Mouse (Mus musculus) neural tube, embryonic 12.5 days (tissue): ENCODE data around the gene Fbxl19. TPM values are rescaled to one million over a fixed set of nuclear protein-coding genes. Genes with fewer than 3 reads are reported as not detected.
A peak's percentile ranks its signal among the peaks of the same experiment; 100 is the strongest.

Source experiments
- ATAC-seq: fragments of 200-750 bp; cut with Nextera tagmentation; 2 replicates; pipeline ENCODE4 v1.8.0; 2017; ENCODE audit warnings: low read depth, mild to moderate bottlenecking, moderate TSS enrichment, moderate library complexity; ENCODE audit not compliant: low FRiP score
- H3K27ac ChIP-seq: fragments of 300-500 bp; sonication (generic); 2 replicates; pipeline ENCODE4 v1.5.1; 2016
- H3K27me3 ChIP-seq: fragments of 300-500 bp; sonication (generic); replicated peaks from 2 replicates; pipeline ENCODE4 v1.6.1; 2016; ENCODE audit warnings: mild to moderate bottlenecking
- H3K36me3 ChIP-seq: fragments of 300-500 bp; sonication (generic); 2 replicates; pipeline ENCODE4 v1.6.1; 2016; ENCODE audit warnings: mild to moderate bottlenecking
- H3K4me1 ChIP-seq: fragments of 300-500 bp; sonication (generic); 2 replicates; pipeline ENCODE4 v1.6.1; 2016
- H3K4me2 ChIP-seq: fragments of 300-500 bp; sonication (generic); replicated peaks from 2 replicates; pipeline ENCODE4 v1.6.1; 2016; ENCODE audit warnings: mild to moderate bottlenecking
- H3K4me3 ChIP-seq: fragments of 300-500 bp; sonication (generic); 2 replicates; pipeline ENCODE4 v1.5.1; 2016
- H3K9ac ChIP-seq: fragments of 300-500 bp; sonication (generic); 2 replicates; pipeline ENCODE4 v1.6.1; 2016; ENCODE audit warnings: mild to moderate bottlenecking
- H3K9me3 ChIP-seq: fragments of 300-500 bp; sonication (generic); 2 replicates; pipeline ENCODE4 v1.6.1; 2016; ENCODE audit warnings: mild to moderate bottlenecking
- WGBS: fragments of 180-500 bp; shearing (Covaris S2); methylation state at CpG from one replicate; pipeline ENCODE4 v1.1.7; 2016; 5-methylcytosine and 5-hydroxymethylcytosine counted together
- polyA plus RNA-seq: library from polyadenylated mRNA; unstranded; fragments of >200 nt; fragmentation: Nextera tagmentation; extraction: Ambion mirVana; gene quantifications from 2 replicates; pipeline ENCODE4 v1.2.1, GENCODE M21; 2016

Fbxl19 gene
- polyA plus RNA-seq, 1 experiment from 2014 or later: 10.2 TPM

DNA sequence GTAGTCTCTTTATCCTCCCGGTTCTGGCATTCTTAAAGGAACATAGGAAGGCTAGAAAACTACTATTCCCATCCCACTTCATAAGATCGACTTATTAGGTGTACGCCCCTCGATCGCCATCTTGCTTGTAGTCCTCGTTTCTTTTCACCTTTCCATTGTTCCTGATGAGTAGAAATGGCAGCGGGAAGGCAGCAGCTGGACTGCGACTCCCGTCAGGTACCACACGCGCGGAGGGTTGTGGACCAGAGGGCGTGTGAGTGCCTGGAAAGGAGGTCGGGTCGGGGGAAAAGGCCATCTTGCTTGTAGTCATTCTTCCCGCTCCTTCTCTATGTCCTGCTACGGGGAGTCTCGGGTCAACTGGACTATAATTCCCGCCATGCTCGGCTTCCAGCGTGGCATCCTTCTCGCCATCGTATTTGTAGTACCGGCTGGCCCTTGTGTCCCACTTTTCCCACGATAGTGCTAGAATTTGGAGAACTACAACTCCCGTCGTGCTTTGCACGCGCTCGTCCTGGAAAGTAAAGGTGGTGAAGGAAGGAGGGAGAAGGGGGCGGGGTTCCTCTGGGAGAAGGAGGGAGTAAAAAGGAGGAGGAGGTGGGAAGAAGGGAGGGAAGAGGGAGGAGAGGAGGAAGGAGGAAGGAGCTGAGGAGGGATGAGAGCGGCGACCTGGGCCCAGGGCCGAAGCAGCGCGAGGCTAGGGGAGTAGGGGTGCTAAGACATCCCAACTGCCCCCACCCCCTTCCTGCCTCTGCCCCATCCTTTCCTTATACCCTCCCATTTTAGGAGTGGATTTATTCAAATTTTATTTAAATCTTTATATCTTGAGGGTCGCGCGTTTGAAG is 1.5 kb downstream of the Fbxl19 start:
- H3K27me3 ChIP-seq: no peaks in the 10 kb centered on the region
- peak overlapping the region; percentile 94 for H3K4me3 ChIP-seq
- WGBS: under 1% methylated on average over 39 of the region's 39 CpGs
- peak overlapping the region; percentile 91 for H3K4me2 ChIP-seq
- H3K4me1 ChIP-seq: peaks cover 24% of the 10 kb centered on the region
- ATAC-seq: peak; percentile 86
- peak overlapping the region; percentile 93 for H3K9ac ChIP-seq
- H3K9me3 ChIP-seq: no peaks in the 10 kb centered on the region
- H3K36me3 ChIP-seq: peaks cover 32% of the 10 kb centered on the region
- H3K27ac ChIP-seq: peak overlapping the region; percentile 76

DNA sequence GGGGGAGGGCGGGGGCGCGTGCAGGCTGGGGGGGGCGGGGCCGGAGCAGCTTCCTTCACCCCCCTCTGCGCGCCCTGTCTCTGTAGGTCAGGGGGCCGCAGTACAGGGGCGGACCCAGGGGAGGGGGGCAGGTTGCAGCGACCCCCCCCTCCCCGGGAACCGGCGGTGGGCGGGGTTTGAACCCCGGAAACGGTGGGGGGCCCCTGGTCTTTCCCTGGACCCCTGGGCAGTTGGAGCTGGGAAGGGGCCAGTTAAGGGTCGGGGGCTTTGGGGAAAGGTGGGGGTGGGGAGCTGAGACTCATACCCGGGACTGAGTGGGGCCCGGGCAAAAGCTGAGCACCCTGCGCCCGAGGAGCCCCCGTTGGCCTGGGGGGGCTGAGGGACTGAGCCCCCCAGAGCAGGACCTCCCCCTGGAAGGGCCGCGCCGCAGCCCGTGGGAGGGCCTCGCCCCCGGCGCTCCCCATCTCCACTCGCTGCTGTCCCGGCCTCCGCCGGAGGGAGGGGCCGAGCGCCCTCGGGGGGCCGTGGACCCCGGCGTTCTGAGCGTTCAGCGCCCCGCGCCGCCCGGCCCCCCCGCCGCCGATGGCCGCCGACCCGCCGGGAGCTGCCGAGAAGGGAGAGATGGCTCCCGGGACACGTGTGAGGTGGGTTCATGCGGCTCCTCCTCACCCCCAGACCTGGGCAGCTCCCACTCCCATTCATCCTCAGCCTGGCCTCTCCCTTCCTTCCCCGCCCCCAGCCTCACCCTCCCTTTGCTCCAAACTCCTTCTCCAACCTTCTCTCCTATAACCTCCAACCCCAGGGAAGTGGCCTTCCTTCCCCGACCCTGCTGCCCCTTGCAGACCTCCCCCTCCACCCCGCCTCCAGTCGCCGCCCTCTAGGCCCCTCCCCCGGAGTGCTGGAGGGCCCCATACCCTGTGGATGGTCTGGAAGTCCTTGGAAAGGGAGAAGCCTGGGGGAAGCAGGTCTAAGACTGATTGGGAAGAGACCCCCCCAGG is 2.5 kb downstream of the Fbxl19 start:
- ATAC-seq: peak; percentile 6; the same call in 1 of the 2 replicates

DNA sequence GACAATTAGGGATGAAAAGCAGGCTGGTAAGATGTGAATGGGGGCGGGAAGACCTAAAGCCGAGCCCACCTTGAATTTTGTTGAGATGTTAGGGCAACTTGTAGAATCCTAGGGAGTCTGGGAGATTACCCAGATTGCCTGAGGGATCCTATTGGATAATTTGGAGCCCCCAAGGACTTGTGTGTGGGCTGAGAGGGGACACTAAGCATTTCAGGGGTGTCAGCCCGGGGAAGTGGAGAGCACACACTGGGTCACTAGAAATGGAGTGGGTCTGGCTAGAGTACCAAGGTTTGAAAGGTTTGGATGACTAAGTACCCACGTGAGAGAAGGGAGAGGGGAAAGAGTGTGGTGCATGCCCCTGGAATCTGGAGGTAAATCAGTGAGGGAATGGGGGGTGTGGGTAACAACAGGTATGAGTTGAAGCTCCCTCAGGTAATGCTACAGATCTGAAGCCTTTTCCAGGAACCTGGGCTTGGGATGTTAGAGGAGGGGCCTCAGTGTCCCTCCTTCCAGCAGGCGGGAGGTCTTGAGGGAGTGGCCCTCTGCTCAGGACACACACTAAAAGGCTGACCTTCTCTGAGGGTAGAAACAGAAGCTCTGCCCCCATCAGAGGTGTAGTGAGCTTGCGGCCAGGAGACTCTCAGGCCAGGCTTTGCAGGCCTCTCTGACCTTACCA is 3.4 kb downstream of the Fbxl19 start:
- Histone ChIP-seq H3K4me1 (peaks cover 24% of the 10 kb centered on the region), H3K4me2 (peak overlapping the region; percentile 91), H3K9ac (peak overlapping the region; percentile 93), H3K4me3 (peak overlapping the region; percentile 94), H3K36me3 (peaks cover 48% of the 10 kb centered on the region), H3K27me3 (no peaks in the 10 kb centered on the region), H3K27ac (no peak overlapping the region), H3K9me3 (no peaks in the 10 kb centered on the region)
- no peak for ATAC-seq
- 36% methylated on average over 6 of the region's 6 CpGs for WGBS

More for the DNA sequence above, 2.5 kb downstream of the Fbxl19 start:
- Histone ChIP-seq H3K4me3 (peak overlapping the region; percentile 94), H3K4me1 (peaks cover 24% of the 10 kb centered on the region), H3K9ac (peak overlapping the region; percentile 93), H3K36me3 (peaks cover 41% of the 10 kb centered on the region), H3K27me3 (no peaks in the 10 kb centered on the region), H3K27ac (peak overlapping the region; percentile 76), H3K4me2 (peak overlapping the region; percentile 91), H3K9me3 (no peaks in the 10 kb centered on the region)
- WGBS: under 1% methylated on average over 49 of the region's 62 CpGs

DNA sequence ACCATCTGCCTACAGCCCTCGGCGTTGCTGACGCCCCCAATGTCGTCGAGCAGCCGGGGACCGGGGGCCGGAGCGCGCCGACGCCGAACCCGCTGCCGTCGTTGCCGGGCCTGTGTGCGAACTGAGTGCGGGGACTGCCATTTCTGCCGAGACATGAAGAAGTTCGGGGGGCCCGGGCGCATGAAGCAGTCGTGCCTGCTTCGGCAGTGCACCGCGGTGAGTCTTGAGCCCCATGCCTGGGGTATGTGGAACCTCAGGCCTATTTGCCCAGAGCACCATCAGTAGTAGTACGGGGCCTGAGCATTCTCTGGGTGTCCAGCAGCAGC is 3.9 kb downstream of the Fbxl19 start:
- no peaks in the 10 kb centered on the region for H3K9me3 ChIP-seq
- peak overlapping the region; percentile 91 for H3K4me2 ChIP-seq
- H3K4me3 ChIP-seq: peak overlapping the region; percentile 94; the same call in 1 of the 2 replicates
- 0 out of 2 replicates have a peak overlapping the region, but pooled peaks have one; percentile 93 for H3K9ac ChIP-seq
- no peaks in the 10 kb centered on the region for H3K27me3 ChIP-seq
- H3K36me3 ChIP-seq: peaks cover 53% of the 10 kb centered on the region
- no peak overlapping the region for H3K27ac ChIP-seq
- peaks cover 24% of the 10 kb centered on the region for H3K4me1 ChIP-seq
- WGBS: 94% methylated on average over 28 of the region's 28 CpGs
- ATAC-seq: no peak

DNA sequence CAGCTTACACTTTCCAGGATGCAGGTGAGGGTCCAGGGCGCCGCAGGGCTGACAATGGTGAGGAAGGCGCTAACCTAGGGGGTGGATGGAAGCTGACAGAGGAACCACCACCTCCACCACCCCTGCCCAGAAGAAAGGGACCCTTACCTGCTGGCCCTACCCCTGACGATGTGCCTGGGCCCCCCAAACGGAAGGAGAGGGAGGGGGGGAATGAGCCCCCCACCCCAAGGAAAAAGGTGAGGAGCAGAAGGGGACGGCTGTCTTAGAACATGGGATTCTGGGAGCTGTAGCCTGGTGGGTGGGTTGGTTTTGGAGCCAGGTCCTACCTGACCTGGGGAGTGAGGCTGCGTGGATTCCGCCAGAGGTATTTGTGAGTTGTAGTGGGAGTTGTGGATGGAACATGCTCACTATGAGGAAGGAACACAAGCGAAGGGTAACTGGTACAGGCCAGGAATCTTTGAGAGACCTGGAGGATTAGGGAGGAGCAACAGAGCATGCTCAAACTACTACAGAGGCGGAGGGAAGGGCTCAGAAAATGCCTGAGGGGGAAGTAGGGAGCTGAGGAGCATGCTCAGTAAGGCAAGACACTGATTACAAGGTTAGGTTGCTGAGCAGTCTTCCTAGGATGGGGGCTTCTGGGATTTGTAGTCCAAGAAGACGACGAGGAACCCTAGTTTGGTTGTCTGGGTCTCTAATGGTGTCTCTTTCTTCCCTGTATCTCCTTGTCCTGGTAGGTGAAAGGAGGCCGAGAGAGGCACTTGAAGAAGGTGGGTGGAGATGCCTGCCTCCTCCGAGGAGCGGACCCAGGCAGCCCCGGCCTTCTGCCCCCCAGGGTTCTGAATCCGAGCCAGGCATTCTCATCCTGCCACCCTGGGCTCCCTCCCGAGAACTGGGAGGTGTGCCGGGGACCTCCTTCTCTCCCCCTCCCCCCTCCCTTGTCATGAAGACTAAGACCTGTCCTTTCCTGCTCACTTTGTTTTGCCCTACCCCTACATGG is 6.1 kb downstream of the Fbxl19 start:
- H3K36me3 ChIP-seq: peaks cover 74% of the 10 kb centered on the region
- 0 out of 2 replicates have a peak overlapping the region, but pooled peaks have one; percentile 9 for H3K9ac ChIP-seq

DNA sequence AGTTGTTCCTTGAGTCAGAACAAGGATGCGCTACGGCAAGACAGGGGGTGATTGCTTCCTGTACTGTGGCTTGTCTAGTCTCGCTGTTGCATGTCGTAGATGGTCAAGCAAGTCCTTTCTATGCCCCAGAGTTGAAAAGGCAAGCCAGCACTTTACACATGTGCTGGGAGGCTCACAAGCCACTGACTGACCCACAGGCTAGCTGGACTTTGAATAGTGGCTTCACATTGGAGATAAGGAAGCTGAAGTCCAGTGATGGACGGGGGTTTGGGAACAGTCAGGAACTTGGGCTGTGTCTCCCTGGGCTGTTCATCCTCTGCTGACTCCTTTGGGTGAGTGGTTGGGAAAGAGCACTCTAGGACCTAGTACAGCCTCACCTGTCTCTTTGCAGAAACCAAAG is 7.3 kb downstream of the Fbxl19 start:
- Histone ChIP-seq H3K9me3 (no peaks in the 10 kb centered on the region), H3K4me2 (no peak overlapping the region), H3K27ac (no peak overlapping the region), H3K9ac (no peak overlapping the region), H3K4me1 (peaks cover 23% of the 10 kb centered on the region), H3K27me3 (no peaks in the 10 kb centered on the region), H3K4me3 (no peak overlapping the region), H3K36me3 (peaks cover 83% of the 10 kb centered on the region)
- no peak for ATAC-seq
- WGBS: 95% methylated on average over 5 of the region's 5 CpGs

More for the DNA sequence above, 6.1 kb downstream of the Fbxl19 start:
- Histone ChIP-seq H3K4me2 (no peak overlapping the region), H3K4me3 (no peak overlapping the region), H3K4me1 (peaks cover 20% of the 10 kb centered on the region), H3K27me3 (no peaks in the 10 kb centered on the region), H3K27ac (no peak overlapping the region), H3K9me3 (no peaks in the 10 kb centered on the region)
- WGBS: 91% methylated on average over 19 of the region's 19 CpGs
- no peak for ATAC-seq

DNA sequence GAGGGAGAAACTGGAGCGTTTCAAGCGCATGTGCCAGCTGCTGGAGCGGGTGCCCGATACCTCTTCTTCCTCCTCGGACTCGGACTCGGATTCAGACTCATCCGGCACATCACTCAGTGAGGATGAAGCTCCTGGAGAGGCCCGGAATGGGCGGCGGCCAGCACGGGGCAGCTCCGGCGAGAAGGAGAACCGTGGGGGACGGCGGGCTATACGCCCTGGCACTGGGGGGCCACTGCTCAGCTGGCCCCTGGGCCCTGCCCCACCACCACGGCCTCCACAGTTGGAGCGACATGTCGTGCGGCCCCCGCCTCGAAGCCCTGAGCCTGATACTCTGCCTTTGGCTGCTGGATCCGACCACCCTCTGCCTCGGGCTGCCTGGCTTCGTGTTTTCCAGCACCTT is 7.7 kb downstream of the Fbxl19 start:
- H3K9ac ChIP-seq: no peak overlapping the region
- peaks cover 22% of the 10 kb centered on the region for H3K4me1 ChIP-seq
- no peak for ATAC-seq
- H3K27ac ChIP-seq: no peak overlapping the region
- H3K9me3 ChIP-seq: no peaks in the 10 kb centered on the region
- no peaks in the 10 kb centered on the region for H3K27me3 ChIP-seq
- WGBS: 97% methylated on average over 27 of the region's 27 CpGs
- H3K4me2 ChIP-seq: no peak overlapping the region
- H3K4me3 ChIP-seq: no peak overlapping the region
- peaks cover 88% of the 10 kb centered on the region for H3K36me3 ChIP-seq

DNA sequence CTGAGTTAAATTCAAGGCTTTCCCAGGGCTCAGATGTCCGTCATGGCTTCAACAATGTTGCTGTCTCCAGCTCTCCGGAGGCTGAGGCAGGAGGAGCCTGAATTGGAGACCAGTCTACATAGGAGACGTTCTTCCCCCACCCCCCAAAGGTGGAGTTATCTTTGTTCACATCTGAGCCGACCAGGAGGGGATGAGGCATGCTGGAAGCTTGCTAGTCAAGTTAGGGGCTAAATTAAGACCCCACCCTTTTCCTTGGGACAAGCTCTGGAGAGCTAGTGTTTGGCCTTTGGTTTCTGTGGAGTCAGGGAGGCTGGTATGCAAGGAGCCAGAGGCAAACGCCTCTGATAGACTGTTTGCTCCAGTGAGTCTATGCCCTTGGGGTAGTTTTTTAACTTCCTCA is 8.8 kb downstream of the Fbxl19 start:
- H3K4me3 ChIP-seq: no peak overlapping the region
- no peak for ATAC-seq
- H3K4me1 ChIP-seq: 0 out of 2 replicates have a peak, but pooled peaks cover 11% of the 10 kb centered on the region
- 85% methylated on average over 5 of the region's 5 CpGs for WGBS
- H3K9ac ChIP-seq: no peak overlapping the region
- H3K27ac ChIP-seq: no peak overlapping the region
- H3K27me3 ChIP-seq: no peaks in the 10 kb centered on the region
- no peaks in the 10 kb centered on the region for H3K9me3 ChIP-seq
- no peak overlapping the region for H3K4me2 ChIP-seq
- peaks cover 94% of the 10 kb centered on the region for H3K36me3 ChIP-seq

DNA sequence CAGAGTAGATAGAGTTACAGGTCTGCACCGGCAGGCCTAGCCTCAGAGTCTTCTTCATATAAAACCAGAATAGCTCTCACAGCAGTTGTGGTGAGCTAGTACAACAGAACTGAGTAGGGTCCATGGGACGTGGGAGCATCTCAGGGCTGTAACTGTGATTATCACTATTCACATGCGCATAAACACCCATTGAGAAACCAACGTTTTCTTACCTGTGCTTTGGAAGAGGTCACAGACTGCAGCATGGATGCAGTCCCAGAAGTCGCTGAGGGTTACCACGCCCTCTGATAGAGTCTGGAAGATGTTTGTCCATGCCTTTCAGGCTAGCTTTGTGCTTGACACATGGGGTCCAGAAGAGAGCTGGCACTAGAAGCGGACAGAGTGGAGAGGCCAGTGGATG is 9.4 kb downstream of the Fbxl19 start:
- no peak for ATAC-seq
- no peak overlapping the region for H3K4me3 ChIP-seq
- no peak overlapping the region for H3K27ac ChIP-seq
- H3K4me2 ChIP-seq: no peak overlapping the region
- 90% methylated on average over 7 of the region's 7 CpGs for WGBS
- H3K9ac ChIP-seq: no peak overlapping the region
- 0 out of 2 replicates have a peak, but pooled peaks cover 6% of the 10 kb centered on the region for H3K4me1 ChIP-seq
- no peaks in the 10 kb centered on the region for H3K9me3 ChIP-seq
- H3K36me3 ChIP-seq: peaks cover 94% of the 10 kb centered on the region
- no peaks in the 10 kb centered on the region for H3K27me3 ChIP-seq

DNA sequence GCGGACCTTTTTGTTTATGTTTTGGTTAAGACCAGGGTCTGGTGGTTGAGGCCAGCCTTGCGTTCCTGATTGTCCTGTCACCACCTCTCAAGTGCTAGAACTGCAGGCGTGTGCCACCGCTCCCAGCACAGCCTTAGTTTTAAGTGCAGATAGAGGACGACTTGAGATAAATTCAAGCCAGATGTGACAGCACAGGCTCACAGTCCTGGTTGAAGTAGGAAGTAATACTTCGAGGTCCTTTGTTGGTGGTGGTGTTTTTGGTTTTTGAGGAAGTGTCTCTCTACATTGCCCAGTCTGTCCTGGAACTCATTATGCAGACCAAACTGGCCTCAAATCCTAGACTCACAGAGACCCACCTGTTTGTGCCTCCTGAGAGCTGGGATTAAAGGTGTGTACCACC is 15.4 kb downstream of the Fbxl19 start:
- Histone ChIP-seq H3K27me3 (no peaks in the 10 kb centered on the region), H3K36me3 (peaks cover 80% of the 10 kb centered on the region), H3K4me2 (no peak overlapping the region), H3K9me3 (no peaks in the 10 kb centered on the region), H3K27ac (no peak overlapping the region), H3K4me3 (no peak overlapping the region), H3K4me1 (0 out of 2 replicates have a peak, but pooled peaks cover 3% of the 10 kb centered on the region), H3K9ac (no peak overlapping the region)
- no peak for ATAC-seq
- 76% methylated on average over 6 of the region's 6 CpGs for WGBS

DNA sequence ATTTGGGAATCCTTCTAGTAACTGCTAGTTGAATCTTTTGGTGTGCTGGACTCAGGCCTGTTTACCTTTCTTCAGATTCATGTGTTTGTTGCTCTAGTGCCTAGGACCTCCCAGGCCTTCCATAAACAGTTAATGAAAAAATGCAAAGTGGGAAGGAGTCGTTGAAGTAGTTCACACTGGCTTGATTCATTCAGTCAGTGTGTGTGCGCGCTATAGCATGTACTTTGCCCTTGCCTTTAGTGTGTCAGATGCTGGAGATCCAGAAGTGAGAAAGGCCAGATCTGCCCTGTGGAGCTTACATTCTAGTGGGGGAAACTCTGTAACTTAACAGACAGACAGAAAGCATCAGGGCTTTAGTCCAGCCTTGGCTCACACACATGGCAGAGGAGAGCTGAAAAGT is 16.1 kb downstream of the Fbxl19 start:
- WGBS: 89% methylated on average over 3 of the region's 3 CpGs
- H3K4me3 ChIP-seq: no peak overlapping the region
- H3K36me3 ChIP-seq: peaks cover 79% of the 10 kb centered on the region
- H3K9me3 ChIP-seq: no peaks in the 10 kb centered on the region
- H3K27ac ChIP-seq: no peak overlapping the region
- no peak for ATAC-seq
- no peak overlapping the region for H3K9ac ChIP-seq
- no peak overlapping the region for H3K4me2 ChIP-seq
- H3K4me1 ChIP-seq: 0 out of 2 replicates have a peak, but pooled peaks cover 3% of the 10 kb centered on the region
- no peaks in the 10 kb centered on the region for H3K27me3 ChIP-seq
